Mouse (Mus musculus) sigmoid colon, adult 10 weeks (tissue): ENCODE data around the gene Cbfa2t3. TPM values are rescaled to one million over a fixed set of nuclear protein-coding genes. Genes with fewer than 3 reads are reported as not detected.

Source experiments
- polyA plus RNA-seq: library from polyadenylated mRNA; stranded (reverse); fragments of 350-450 nt; fragmentation: Illumina TruSeq; extraction: RNeasy Lipid Tissue Mini Kit (QIAGEN cat#74804); gene quantifications from one replicate; pipeline ENCODE4 v1.2.3, GENCODE M21; 2014; ENCODE audit warnings: low read depth, low replicate concordance

Cbfa2t3 gene
- polyA plus RNA-seq, result 7.2 TPM

GRCm38 (mm10) chr8:122699005-122699492 is at the start of gene Cbfa2t3:
Gene Cbfa2t3, minus strand, starts transcription at chr8:122699109.

GRCm38 (mm10) chr8:122622727-122623126 is 76.2 kb downstream of the Cbfa2t3 start, which contains the start of gene Pabpn1l:
Gene Pabpn1l, minus strand, starts transcription at chr8:122622739.

GRCm38 (mm10) chr8:122611295-122612133 is 87.4 kb downstream of the Cbfa2t3 start, which contains the start of the genes Galns and Trappc2l:
Gene Galns, minus strand, starts transcription at chr8:122611463.
Gene Trappc2l, plus strand, starts transcription at chr8:122611640.

GRCm38 (mm10) chr8:122576648-122577022 is 122.3 kb downstream of the Cbfa2t3 start, which contains the start of gene Aprt:
Gene Aprt, minus strand, starts transcription at chr8:122576909.

Other genes with a start within 250 kb of the Cbfa2t3 start
- gene Snai3, start 238.4 kb downstream of the Cbfa2t3 start, polyA plus RNA-seq, result not detected
- 12.9 TPM for gene Rnf166, start 223.0 kb downstream of the Cbfa2t3 start, polyA plus RNA-seq
- 0.16 TPM for gene Ctu2, start 223.0 kb downstream of the Cbfa2t3 start, polyA plus RNA-seq
- 1.8 TPM for gene Piezo1, start 147.8 kb downstream of the Cbfa2t3 start, polyA plus RNA-seq
- gene Cdt1, start 131.1 kb downstream of the Cbfa2t3 start, polyA plus RNA-seq, result 1.1 TPM
- gene Aprt, start 122.2 kb downstream of the Cbfa2t3 start, polyA plus RNA-seq, result not detected
- 1.5 TPM for gene Galns, start 87.6 kb downstream of the Cbfa2t3 start, polyA plus RNA-seq
- gene Trappc2l, start 87.5 kb downstream of the Cbfa2t3 start, polyA plus RNA-seq, result 4.2 TPM
- not detected for gene Pabpn1l, start 76.4 kb downstream of the Cbfa2t3 start, polyA plus RNA-seq
- 0.82 TPM for gene Acsf3, start 76.4 kb upstream of the Cbfa2t3 start, polyA plus RNA-seq
- not detected for gene Cdh15, start 148.9 kb upstream of the Cbfa2t3 start, polyA plus RNA-seq